Mouse (Mus musculus): ENCODE data around the gene Sfxn3.
"Not testable (repeated sequence)": the region's sequence is repeated elsewhere in the genome, so short reads cannot be mapped to it uniquely, and the experiment has no call there.

Gene Sfxn3

DNA sequence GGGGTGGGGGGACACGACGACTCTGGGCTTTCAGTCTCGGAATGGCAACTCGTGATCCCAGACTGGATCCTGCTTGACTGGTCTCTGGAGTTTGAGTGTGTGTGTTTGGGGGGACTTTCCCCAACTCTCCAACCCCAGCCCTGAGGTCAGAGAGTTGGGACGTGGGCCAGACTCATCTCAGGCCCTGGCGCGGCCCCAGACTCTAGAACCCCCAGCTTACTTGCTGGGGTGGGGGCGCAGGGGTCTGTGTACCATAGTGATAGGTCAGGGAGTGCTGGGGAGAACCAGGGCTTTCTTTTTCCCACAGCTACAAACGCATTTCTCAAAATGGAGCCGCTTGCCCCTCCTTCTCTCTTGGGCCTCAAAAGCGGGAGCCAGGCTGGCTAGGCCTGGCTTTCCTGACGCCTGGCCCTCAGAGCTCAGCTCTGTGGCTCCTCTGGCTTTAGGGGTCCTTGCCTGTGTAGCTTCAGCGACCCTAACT lies 28.9 kb upstream of the Sfxn3 start:
- no peak for DNase-seq (ENCODE audit: low spot score in 2 of 2)

DNA sequence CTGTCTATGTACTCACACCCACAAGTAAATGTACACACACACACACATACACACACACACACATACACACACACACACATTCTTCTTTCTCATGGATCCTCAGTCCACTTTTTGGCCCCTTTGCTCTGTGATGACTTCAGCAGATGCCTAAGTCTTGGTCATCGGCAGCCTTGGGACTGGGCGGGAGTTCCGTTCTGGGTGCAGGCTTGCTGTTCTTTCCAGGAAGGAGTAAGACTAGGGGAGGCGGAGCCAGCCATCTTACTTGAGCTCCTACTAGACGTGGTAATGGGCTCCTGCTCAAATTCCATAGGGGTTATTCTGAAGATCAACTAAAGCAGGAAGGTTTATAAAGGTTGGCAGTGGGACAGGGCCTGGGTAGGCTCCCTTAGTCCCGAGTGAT lies 27.0 kb upstream of the Sfxn3 start:
- no peak for DNase-seq (ENCODE audit: low spot score in 2 of 2)

DNA sequence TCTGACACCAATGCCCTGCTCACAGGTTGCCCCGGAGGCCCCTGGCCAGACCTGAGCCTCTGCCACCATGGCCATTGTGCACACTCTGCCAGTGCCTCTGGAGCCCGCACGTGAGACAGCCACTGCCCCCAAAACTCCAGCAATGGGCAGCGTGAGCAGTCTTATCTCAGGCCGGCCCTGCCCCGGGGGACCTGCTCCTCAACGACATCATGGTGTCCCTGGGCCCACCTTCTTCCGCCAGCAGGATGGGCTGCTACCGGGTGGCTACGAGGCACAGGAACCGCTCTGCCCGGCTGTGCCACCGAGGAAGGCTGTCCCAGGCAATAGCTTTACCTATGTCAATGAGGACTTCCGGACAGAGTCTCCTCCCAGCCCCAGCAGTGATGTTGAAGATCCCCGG lies 25.9 kb upstream of the Sfxn3 start:
- no peak for DNase-seq (ENCODE audit: low spot score in 2 of 2)

DNA sequence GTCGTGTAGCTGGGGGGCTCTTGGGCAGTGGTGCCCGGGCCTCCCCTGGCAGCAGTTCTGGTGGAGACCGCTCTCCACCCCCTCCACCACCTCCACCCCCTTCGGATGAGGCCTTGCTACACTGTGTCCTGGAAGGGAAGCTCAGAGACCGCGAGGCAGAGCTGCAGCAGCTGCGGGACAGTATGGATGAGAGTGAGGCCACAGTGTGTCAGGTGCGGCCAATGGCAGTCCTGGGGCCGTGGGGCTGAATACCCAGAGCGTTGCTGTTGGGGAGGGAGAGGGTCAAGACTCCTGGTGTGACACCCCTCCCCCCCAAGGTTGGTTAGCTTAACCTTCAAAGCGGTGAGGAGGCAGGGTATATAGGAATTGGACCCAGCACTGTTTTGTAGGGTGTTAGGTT lies 23.3 kb upstream of the Sfxn3 start:
- no peak for DNase-seq (ENCODE audit: low spot score in 2 of 2)

DNA sequence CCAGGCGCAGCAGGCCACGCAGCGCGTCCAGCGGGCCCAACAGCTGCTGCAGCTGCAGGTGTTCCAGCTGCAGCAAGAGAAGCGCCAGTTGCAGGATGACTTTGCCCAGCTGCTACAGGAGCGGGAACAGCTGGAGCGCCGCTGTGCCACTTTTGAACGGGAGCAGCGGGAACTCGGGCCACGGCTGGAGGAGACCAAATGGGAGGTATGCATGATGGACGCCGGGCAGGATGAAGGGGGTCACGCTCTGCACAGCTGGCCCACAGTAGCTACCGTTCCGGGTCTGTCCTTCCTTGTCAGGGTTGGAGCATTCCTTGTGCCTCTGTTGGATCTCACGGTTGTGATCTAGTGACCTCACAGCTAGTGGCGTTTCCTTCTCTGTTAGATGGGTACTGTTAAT lies 22.5 kb upstream of the Sfxn3 start:
- DNase-seq (ENCODE audit: low spot score in 2 of 2), result no peak

DNA sequence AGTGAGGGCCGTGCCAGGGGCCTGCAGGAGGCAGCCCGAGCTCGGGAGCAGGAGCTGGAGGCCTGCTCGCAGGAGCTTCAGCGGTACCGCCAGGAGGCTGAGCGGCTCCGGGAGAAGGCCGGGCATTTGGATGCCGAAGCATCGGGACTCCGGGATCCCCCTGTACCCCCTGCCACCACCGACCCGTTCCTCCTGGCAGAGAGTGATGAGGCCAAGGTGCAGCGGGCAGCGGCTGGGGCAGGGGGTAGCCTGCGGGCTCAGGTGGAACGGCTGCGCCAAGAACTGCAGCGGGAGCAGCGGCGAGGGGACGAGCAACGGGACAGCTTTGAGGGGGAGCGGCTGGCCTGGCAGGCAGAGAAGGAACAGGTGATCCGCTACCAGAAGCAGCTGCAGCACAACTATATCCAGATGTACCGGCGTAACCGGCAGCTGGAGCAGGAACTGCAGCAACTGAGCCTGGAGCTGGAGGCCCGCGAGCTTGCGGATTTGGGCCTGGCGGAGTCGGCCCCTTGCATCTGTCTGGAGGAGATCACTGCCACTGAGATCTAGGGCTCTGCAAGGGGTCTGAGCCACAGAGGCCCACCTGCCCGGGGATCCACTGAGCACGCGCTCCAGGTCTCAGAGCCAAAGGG lies 21.2 kb upstream of the Sfxn3 start:
- DNase-seq (ENCODE audit: low spot score in 2 of 2), result no peak

DNA sequence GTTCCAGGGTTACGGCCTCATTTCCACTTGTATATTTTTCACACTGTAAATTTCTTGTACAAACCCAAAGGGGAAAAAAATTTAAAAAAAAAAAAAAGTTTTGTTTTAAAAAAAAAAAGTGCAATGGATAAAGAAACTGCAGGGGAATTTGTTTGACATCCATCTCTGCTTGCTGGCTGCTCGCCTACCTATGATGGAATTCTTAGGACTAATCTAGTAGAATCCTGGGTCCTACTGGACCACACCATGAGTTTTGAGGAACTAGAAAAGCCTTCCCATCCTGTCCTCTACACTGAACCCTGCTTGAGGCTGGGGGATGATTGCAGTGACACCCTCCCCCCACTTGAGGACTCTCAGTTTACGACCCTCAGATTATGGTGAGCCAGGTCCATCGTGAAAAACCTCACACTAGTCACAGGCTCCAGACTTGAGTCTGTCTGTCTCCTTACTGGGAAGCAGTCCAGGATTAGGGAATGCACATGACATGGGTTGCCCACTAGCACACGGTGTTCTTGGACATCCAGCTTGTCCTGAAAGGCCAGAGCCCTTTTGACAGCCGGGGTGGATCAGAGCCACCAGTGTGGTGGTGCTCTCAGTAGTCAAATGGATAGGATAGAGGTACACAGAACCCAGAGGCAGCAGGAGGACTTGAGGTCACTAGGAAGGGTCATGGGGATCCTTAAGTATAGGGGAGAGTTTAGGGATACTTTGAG lies 20.2 kb upstream of the Sfxn3 start:
- DNase-seq (ENCODE audit: low spot score in 2 of 2), result no peak

DNA sequence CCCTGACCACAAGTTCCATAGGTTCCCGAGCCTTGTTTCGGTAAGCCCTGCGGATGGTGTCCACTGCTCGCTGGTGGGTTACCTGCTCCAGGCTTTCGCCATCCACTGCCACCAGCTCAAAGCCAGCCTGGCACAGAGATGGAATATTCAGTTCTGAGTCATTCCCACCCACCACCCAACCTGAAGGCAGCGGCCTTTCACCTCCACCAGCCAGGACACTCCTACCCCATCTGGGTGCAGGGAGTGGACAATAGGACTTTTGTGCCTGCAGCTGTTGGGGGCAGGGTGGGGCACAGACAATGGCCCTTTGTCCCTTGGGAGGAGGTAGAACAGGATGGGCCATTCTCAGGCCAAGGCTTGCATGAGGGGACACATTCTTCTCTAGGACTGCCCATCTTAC lies 19.5 kb upstream of the Sfxn3 start:
- no peak for DNase-seq (ENCODE audit: low spot score in 2 of 2)

DNA sequence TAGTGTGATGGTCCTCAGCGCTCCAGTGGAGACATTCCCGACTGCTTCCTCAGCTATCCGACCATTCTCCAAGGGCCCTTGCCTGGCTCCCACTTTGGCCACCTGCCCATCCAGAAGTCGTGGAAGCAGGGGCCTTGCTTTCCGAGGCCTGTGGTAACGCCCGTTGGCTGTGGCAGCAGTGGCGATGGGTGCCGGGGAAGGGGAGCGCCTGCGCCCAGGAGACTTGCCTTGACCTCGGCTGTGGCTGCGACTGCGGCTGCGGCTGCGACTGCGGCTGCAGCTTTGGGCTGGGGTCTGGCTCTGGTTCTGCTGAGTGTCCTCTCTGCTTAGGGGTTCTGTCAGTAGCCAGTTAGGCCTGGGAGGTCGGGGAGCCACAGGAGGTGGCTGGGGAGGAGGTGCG lies 18.6 kb upstream of the Sfxn3 start:
- DNase-seq (ENCODE audit: low spot score in 2 of 2), result no peak

DNA sequence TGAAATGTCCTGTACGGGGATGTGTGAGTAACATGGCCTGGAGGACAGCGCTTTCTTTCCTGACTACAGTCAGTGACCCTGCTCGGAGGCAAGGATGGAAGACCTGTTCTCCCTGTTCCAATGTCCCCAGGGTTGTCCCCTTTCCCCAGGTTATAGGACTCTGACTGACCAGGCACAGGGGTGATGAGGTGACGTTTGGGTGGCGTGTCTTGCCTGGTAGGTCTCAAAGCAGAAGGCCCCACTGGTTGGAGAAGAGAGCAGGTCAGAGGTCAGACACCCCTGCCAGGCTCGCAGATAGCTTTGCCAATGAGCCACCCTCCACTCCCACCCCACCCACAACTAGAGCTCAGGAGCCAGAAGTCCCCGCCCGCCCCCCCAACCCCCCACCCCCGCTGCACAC lies 17.7 kb upstream of the Sfxn3 start:
- DNase-seq (ENCODE audit: low spot score in 2 of 2), result no peak

DNA sequence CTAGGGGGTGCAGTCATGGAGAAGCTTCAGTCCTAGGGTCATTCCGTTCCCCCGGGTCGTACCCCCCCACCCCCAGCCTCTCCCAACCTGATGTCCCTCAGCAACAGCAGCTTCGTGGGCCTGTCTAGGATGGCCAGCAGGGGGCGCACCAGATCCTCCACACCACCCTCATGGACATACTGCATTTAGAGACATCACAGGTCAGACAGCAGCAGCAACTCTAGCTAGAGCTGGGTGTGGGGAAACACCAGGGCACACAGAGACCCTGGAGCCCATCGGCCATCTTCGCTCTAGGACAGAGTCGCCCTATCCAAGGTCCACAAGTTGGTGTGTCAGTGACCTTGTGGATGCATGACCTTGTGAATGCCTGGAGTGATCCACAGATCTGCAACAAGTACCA lies 17.2 kb upstream of the Sfxn3 start:
- no peak for DNase-seq (ENCODE audit: low spot score in 2 of 2)

DNA sequence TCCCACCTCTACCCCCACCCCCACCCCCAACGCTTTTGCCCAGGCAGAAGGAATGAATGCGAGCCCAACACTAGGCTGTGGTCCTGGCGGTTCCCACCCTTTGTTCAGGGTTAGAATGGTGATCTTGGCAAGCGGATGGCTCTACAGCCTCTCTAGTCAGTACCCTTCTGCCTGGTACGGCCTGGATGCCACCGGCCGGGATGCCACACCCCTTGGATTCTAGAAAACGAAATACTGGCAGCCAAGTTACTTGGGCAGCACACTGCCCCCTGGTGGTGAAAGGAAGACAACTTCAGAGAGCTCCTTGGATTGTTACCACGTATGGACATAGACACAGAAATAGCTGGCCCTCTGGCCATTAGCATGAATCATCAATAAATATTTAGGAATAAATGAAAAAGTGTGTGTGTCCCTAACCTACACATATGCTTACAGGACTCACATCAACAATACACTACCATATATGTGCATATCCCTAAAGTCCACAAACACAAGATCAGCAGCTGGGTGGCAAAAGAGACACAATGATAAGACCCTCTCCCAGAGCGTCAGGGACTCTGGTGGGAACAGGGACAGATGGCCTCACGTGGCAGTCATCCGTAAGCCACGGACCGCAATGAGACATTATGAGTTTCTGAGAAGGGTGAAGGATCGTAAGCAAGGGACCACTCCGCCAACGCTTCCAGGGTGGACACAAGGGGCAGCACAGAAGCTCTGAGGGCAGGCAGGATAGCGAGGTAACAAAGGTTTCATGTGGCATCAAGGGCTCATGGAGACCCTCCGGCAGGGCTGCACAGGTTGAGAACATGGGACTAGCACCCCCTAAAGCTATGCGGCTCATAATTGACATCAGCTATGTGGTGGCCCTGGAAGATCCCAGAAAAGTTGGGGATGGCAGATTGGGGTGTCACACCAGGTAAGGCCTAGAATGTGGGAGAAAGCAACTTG lies 16.3 kb upstream of the Sfxn3 start:
- DNase-seq (ENCODE audit: low spot score in 2 of 2), result peak; percentile 63 to 74

DNA sequence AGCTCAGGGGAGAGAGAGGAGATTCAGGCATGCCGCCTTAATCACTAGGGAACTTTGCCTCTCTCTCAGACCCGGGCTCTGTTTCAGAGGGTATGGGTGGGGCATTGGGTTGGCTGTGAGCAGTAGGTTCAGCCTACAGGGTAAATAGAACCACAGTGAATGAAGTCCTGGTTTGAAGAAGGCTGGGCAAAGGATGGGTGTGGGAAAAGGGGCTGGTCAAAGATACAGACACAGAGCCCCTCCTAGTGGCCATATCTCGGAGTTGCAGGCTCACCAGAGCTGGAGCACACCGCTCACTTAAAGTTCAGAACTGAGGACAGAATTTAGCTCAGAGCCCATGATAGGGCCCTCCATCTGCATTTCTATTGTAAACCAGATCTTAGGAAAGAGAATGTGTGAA lies 15.5 kb upstream of the Sfxn3 start:
- no peak for DNase-seq (ENCODE audit: low spot score in 2 of 2)

DNA sequence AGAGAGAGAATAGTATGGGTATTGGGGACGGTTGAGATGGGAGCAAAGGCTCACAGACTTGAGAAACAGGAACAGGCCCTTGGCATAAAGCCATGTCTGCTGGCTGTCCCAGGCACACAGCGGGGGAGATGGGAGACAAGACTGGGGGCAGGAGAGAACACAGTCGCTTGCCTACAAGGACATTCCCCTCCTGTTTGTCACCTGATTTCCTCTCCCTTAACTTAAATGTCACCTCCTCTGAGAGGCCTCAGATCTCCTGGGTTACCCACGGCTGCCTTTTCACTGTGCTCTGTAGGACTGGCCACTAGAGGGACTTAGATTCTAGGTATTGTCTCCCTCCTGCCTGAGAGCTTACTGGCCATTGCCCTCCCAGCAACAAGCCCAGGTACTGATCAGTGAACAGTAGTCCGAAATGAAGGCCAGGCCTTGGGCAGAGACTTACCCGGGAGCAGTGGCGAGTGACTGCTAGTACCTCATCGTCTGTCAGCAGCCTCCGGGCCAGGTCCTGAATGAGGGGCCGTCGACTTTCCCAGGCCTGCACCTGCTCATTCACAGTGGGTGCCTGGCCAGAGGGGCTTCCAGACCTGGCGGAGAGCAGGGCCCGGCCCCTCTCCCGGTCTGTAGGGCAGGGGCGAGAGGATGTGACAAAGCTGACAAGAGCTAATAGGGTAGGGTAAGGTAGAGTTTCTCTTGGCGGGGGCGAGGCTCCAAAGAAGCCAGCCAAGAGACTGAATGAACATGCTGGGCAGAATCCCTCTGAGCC lies 14.6 kb upstream of the Sfxn3 start:
- no peak for DNase-seq (ENCODE audit: low spot score in 2 of 2)

DNA sequence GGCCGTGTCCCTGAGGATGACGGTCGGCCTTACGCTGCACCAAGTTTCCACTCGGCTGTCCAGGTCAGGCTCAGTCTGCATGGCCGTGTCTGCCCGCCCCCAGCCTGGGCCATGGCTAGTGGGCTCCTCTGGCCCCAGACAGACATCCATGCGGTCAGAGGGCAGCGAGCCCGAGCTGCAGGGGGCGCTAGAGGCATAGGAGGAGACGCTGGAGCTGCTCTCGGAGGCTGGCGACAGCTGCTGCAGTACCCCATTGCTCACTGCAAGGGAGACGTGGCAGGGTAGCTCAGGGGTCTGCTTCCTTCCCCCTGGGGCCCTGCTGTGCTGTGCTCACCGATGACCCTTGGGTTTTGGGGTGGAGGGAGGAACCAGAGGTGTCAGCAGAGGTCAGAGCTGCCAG lies 10.4 kb upstream of the Sfxn3 start:
- DNase-seq (ENCODE audit: low spot score in 2 of 2), result no peak

DNA sequence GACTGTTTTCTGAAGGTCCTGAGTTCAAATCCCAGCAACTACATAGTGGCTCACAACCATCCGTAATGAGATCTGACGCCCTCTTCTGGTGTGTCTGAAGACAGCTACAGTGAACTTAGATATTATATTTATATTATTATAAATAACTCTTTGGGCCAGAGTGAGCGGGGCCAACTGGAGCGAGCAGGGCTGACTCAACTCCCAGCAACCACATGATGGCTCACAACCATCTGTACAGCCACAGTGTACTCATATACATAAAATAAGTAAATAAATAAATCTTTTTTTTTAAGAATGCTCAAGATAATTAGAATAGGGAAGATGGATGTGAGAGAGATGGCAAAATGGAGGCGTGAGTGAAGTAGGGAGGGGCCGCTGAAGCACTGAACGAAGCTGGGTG lies 9.1 kb upstream of the Sfxn3 start:
- DNase-seq (ENCODE audit: low spot score in 2 of 2), result not testable (repeated sequence)

DNA sequence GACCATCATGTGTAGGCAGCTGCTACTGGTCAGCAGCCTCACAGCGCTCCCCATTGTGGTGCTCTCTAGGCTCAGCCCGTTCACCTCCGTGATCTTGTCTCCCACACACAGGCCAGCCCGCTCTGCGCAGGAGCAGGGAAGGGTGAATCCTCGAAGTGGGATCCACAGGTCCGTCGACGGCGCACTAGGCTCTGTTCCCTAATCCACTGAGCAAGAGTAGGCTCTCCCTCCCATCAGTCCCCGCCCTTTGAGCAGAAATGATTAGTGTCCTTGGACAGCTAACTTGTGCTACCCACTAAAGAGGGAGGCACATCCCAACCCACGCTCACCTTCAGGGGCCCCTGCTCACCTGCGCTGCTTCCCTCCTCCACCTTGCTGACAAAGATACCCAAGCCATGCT lies 7.1 kb upstream of the Sfxn3 start:
- DNase-seq (ENCODE audit: low spot score in 2 of 2), result no peak

DNA sequence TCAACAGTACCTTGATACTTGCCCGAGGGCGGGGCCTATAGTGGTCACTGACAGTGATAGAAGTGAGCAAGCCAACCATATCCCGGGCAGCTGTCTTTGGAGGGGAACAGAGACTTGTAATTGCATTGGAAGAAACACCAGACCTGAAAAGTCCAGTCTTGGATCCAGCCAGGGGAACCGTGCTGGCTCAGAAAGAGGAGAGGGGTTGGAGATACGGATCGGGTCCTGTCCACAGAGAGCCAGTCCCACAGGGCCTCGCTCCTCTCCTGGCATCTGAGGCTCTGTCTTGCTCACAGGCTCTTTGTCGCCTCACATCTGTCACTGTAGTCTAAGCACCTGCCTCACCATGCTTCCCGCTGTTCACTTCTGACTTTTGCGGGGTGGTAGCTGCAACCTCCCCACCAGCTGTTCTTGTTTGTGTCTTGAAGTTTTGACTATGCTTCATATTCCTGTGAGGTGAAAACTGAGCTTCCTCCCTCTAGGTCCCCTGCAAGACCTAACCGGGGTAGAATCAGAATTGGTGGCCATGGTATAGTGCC lies 2.8 kb upstream of the Sfxn3 start:
- no peak for DNase-seq (ENCODE audit: low spot score in 2 of 2)

DNA sequence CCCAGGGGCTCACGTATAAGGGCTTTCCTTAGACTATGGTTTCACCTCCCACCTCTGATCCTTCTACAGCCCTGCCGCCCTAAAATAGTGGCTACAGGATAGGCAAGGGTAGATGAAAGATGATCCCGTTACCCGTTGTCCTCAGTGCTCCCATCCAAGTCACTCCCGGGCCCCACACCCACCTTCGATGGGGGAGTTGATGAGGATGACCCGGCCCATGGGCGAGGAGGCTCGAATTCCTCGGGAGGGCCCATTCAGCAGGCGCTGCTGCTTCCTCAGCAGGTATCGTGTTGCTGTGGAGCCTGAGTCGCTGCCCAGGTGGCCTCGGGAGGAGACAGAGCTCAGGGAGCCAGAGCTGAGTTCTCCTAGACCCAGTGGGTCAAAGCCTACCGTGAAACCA lies 2.1 kb upstream of the Sfxn3 start:
- DNase-seq (ENCODE audit: low spot score in 2 of 2), result no peak

DNA sequence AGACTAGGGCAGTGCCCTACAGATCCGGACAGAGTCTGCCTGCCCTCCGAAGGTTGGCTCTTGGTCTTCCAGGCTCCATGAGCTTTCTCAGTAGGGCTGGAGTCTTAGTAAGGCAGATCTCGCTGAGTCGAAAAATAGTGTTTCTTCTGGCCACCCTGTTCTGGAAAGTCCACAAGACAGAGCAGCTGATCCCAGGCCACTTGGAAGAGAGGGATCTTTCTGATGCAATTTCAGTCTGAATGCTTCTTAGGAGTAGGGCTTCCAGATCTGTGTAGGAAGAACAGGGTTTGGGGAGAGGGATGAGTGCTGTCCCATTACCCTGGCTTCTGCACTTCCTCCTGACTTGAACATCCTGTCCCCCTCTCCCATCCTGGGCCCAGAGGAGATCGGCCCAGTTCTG lies 1.7 kb upstream of the Sfxn3 start, which contains the start of gene Pdzd7:
Gene Pdzd7 (minus strand): TSS at position 67 of the 400 bp plus-strand sequence.
- DNase-seq (ENCODE audit: low spot score in 2 of 2), result no peak

DNA sequence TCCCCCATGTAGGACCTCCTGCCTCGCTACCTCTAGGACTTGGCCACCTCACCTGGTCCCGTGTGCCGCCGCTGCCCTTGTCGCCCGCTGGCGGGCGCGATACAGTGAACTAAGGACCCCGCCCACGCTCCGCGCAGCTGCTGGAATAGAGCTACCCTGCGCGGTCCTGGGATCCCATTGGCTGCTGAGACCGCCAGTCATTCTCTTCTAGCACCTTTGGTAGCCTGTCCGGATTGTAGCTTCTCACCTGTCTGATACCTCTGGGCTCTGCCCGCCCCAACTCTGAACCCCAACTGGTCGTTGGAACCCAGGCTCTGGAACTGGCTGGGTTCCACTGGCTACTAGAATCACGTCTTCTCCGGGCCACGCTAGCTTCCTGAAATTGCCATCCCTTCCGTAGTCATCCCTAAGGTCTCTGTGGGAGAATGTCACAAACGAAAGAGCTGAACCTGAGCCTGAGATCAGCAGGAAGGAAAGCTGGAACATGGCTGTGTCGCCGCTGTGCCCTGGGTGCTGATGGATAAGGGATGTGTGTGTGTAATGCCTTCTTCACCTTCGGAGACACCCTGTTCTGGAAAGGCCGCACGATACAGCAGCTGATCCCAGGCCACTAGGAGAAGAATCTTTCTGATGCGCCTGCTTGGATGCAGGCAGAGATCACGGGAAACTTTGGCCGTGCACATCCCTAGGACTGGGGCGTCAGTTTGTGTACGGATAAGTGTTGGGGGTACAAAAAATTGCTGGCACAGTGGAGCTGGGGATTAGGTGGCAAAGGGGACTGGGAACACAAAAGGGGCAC lies 581 bp upstream of the Sfxn3 start:
- DNase-seq (ENCODE audit: low spot score in 2 of 2), result peak; percentile 89 to 90

All from right cerebral cortex, postnatal 36 days (tissue).